Mouse (Mus musculus): Measurements from ENCODE around the gene Ankdd1a. TPM values are rescaled to one million over a fixed set of nuclear protein-coding genes. Genes with fewer than 3 reads are reported as not detected.

Ankdd1a gene
- polyA plus RNA-seq, 1 experiment: not detected

GRCm38 (mm10) chr9:65556349-65556748 is 36.4 kb upstream of the Ankdd1a start:
- Histone ChIP-seq H3K4me1 (ENCODE audit: control insufficient read depth, insufficient read depth, low read length) (peaks cover 22% of the 10 kb centered on the region), H3K4me3 (ENCODE audit: insufficient read depth, low read depth, low read length) (no peak overlapping the region), H3K27ac (ENCODE audit: insufficient read depth, low read depth, low read length) (no peak overlapping the region)
- TF ChIP-seq POLR2A (IDR thresholded peaks at IDR 0.05; ENCODE audit: insufficient read depth, low read depth, low read length) (no peak), CTCF (IDR thresholded peaks at IDR 0.05; ENCODE audit: insufficient read depth, low read depth, low read length) (no peak)
- 93% methylated on average over 8 of the region's 8 CpGs for WGBS

- H3K4me3 ChIP-seq (ENCODE audit: insufficient read depth, low read depth, low read length): no peak overlapping the region
- WGBS: 97% methylated on average over 4 of the region's 4 CpGs
- H3K4me1 ChIP-seq (ENCODE audit: control insufficient read depth, insufficient read depth, low read length): peaks cover 26% of the 10 kb centered on the region
- TF ChIP-seq POLR2A (IDR thresholded peaks at IDR 0.05; ENCODE audit: insufficient read depth, low read depth, low read length): no peak
- TF ChIP-seq CTCF (IDR thresholded peaks at IDR 0.05; ENCODE audit: insufficient read depth, low read depth, low read length): no peak
- H3K27ac ChIP-seq (ENCODE audit: insufficient read depth, low read depth, low read length): no peak overlapping the region
Observed at GRCm38 (mm10) chr9:65555621-65556020, 35.6 kb upstream of the Ankdd1a start.

GRCm38 (mm10) chr9:65555001-65555405 is 35.0 kb upstream of the Ankdd1a start:
- Histone ChIP-seq H3K4me1 (ENCODE audit: control insufficient read depth, insufficient read depth, low read length) (peaks cover 26% of the 10 kb centered on the region), H3K27ac (ENCODE audit: insufficient read depth, low read depth, low read length) (no peak overlapping the region), H3K4me3 (ENCODE audit: insufficient read depth, low read depth, low read length) (no peak overlapping the region)
- no peak for TF ChIP-seq POLR2A (IDR thresholded peaks at IDR 0.05; ENCODE audit: insufficient read depth, low read depth, low read length)
- TF ChIP-seq CTCF (IDR thresholded peaks at IDR 0.05; ENCODE audit: insufficient read depth, low read depth, low read length): no peak
- 40% methylated on average over 5 of the region's 5 CpGs for WGBS

DNA sequence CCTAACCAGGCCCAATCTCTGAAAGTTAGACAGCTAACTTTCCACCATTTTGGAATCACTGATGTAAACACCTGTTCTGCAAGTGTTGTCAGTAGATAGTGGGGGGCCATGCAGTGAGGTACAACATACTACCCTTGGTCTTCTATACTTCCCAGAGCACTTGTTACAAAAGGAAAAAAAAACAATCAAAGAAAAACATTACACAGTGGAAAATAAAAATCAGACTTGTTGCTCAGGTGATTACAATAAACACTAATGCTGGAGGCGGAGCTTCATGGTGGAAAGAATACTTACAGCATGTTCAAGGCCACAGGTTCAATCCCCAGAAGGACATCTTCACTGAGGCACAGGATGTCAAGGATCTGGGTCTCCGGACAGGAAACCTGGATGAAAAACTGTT is 32.7 kb upstream of the Ankdd1a start:
- H3K27ac ChIP-seq (ENCODE audit: insufficient read depth, low read depth, low read length): no peak overlapping the region
- no peak for TF ChIP-seq CTCF (IDR thresholded peaks at IDR 0.05; ENCODE audit: insufficient read depth, low read depth, low read length)
- no peak for TF ChIP-seq POLR2A (IDR thresholded peaks at IDR 0.05; ENCODE audit: insufficient read depth, low read depth, low read length)
- peaks cover 31% of the 10 kb centered on the region for H3K4me1 ChIP-seq (ENCODE audit: control insufficient read depth, insufficient read depth, low read length)
- WGBS: 98% methylated on average over 2 of the region's 2 CpGs
- no peak overlapping the region for H3K4me3 ChIP-seq (ENCODE audit: insufficient read depth, low read depth, low read length)

- Histone ChIP-seq H3K4me3 (ENCODE audit: insufficient read depth, low read depth, low read length) (no peak overlapping the region), H3K4me1 (ENCODE audit: control insufficient read depth, insufficient read depth, low read length) (peaks cover 33% of the 10 kb centered on the region), H3K27ac (ENCODE audit: insufficient read depth, low read depth, low read length) (no peak overlapping the region)
- 91% methylated on average over 5 of the region's 5 CpGs for WGBS
- TF ChIP-seq POLR2A (IDR thresholded peaks at IDR 0.05; ENCODE audit: insufficient read depth, low read depth, low read length) (no peak), CTCF (IDR thresholded peaks at IDR 0.05; ENCODE audit: insufficient read depth, low read depth, low read length) (no peak)
Observed at GRCm38 (mm10) chr9:65552141-65552540, 32.1 kb upstream of the Ankdd1a start.

- TF ChIP-seq CTCF (IDR thresholded peaks at IDR 0.05; ENCODE audit: insufficient read depth, low read depth, low read length) (no peak), POLR2A (IDR thresholded peaks at IDR 0.05; ENCODE audit: insufficient read depth, low read depth, low read length) (no peak)
- peaks cover 35% of the 10 kb centered on the region for H3K4me1 ChIP-seq (ENCODE audit: control insufficient read depth, insufficient read depth, low read length)
- 28% methylated on average over 5 of the region's 5 CpGs for WGBS
- no peak overlapping the region for H3K4me3 ChIP-seq (ENCODE audit: insufficient read depth, low read depth, low read length)
- H3K27ac ChIP-seq (ENCODE audit: insufficient read depth, low read depth, low read length): peak overlapping the region; percentile 76
Observed at GRCm38 (mm10) chr9:65551035-65551434, 31.0 kb upstream of the Ankdd1a start.

GRCm38 (mm10) chr9:65550079-65550831 is 30.3 kb upstream of the Ankdd1a start:
- no peak for TF ChIP-seq POLR2A (IDR thresholded peaks at IDR 0.05; ENCODE audit: insufficient read depth, low read depth, low read length)
- no peak for TF ChIP-seq CTCF (IDR thresholded peaks at IDR 0.05; ENCODE audit: insufficient read depth, low read depth, low read length)
- H3K4me1 ChIP-seq (ENCODE audit: control insufficient read depth, insufficient read depth, low read length): peaks cover 39% of the 10 kb centered on the region
- WGBS: 27% methylated on average over 7 of the region's 7 CpGs
- H3K4me3 ChIP-seq (ENCODE audit: insufficient read depth, low read depth, low read length): no peak overlapping the region
- H3K27ac ChIP-seq (ENCODE audit: insufficient read depth, low read depth, low read length): peak overlapping the region; percentile 76

DNA sequence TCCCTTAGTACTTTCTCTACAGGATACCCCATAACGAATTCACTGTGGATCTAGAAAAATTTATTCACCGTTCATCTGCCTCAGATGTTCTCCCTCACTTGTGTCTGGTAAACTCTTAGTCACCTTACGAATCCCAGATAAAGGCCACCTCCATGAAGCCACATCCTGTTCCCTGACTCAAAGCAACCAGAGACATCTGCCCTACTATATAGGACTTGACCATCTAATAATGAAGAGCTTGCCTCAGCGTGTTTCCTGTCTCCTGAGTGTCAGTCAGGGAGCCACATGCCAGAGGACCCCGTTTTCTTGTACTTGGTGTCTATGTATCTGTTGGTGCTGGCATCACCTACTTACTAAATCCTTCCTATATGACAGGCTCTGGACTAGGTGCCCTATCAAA is 29.6 kb upstream of the Ankdd1a start:
- Histone ChIP-seq H3K4me1 (ENCODE audit: control insufficient read depth, insufficient read depth, low read length) (peaks cover 35% of the 10 kb centered on the region), H3K27ac (ENCODE audit: insufficient read depth, low read depth, low read length) (no peak overlapping the region), H3K4me3 (ENCODE audit: insufficient read depth, low read depth, low read length) (no peak overlapping the region)
- TF ChIP-seq POLR2A (IDR thresholded peaks at IDR 0.05; ENCODE audit: insufficient read depth, low read depth, low read length) (no peak), CTCF (IDR thresholded peaks at IDR 0.05; ENCODE audit: insufficient read depth, low read depth, low read length) (no peak)
- 81% methylated on average over 5 of the region's 5 CpGs for WGBS

DNA sequence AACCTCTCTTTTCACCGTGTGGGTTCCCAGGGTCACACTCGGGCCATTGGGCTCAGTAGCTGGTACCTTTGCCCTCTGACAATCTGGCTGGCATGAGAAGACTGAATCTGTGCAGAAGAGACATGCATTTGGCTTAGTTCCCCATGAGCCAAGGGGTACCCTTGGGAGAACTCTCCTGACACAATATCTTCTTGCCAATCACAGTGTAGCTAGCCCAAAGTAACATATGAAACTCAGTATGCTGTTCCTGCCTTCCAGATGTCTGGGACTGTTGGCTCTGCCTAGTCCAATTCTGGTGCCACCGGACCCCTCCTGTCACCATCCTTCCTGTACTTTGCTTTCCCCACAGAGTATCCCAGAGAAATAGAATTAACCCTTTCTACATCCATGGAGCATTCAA is 29.1 kb upstream of the Ankdd1a start:
- Histone ChIP-seq H3K27ac (ENCODE audit: insufficient read depth, low read depth, low read length) (no peak overlapping the region), H3K4me1 (ENCODE audit: control insufficient read depth, insufficient read depth, low read length) (peaks cover 31% of the 10 kb centered on the region), H3K4me3 (ENCODE audit: insufficient read depth, low read depth, low read length) (no peak overlapping the region)
- TF ChIP-seq POLR2A (IDR thresholded peaks at IDR 0.05; ENCODE audit: insufficient read depth, low read depth, low read length): no peak
- no peak for TF ChIP-seq CTCF (IDR thresholded peaks at IDR 0.05; ENCODE audit: insufficient read depth, low read depth, low read length)
- 68% methylated on average over 3 of the region's 3 CpGs for WGBS
